Mouse (Mus musculus) ES-Bruce4 (cell line): ENCODE results near the gene 4921501E09Rik.

Source experiments
- CTCF ChIP-seq: IDR thresholded peaks from one replicate; pipeline ENCODE4 v1.8.1; 2011; ENCODE audit warnings: low read depth, low read length
- EP300 ChIP-seq: IDR thresholded peaks from 2 replicates; pipeline ENCODE4 v1.6.1; 2011; ENCODE audit warnings: low read depth, low read length; ENCODE audit not compliant: insufficient read depth
- POLR2A ChIP-seq: IDR thresholded peaks from one replicate; pipeline ENCODE4 v1.8.1; 2011; ENCODE audit warnings: low read length; ENCODE audit not compliant: insufficient read depth

DNA sequence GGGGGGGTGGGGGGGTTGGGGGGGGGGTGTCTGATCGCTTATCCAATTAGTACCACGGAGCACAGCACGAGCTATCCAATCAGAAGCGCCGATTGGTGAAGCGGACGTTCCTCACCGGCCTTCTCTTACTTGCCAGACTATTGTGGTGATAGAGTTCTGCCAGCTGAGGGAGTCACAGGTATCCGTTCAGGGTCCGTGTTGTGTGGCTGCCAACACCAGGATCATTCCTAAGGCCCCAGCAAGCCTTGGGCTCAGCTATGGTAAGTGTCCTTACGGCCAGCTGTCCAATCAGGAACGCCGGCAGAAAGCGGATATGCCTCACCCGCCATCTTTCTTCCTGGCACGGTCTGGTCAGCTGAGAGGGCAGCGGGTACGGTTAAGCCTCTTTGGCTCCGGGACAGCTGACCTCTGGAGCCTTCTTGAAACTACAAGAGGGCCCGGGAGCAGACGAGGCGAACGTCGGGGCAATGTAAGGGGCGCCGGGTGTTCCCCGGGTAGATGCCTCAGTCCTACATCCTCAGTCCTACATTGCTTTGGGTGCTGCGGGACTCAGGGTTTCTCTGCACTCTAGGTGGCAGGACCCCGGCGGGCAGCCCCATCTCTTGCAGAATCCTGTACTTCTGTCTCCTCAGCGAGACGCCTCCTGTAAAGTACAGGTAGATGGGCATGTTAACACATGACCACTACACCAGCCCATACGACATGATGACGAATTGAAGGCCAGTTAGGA is 21.5 kb upstream of the 4921501E09Rik start, which contains the start of gene Zfp563:
- TF ChIP-seq POLR2A (no peak), CTCF (no peak), EP300 (no peak)
